Mouse (Mus musculus) intestine, postnatal 0 days (tissue): ENCODE results near the gene Pla2g5. TPM values are rescaled to one million over a fixed set of nuclear protein-coding genes. Genes with fewer than 3 reads are reported as not detected.

Source experiments
- ATAC-seq: fragments of 200-750 bp; cut with Nextera tagmentation; 2 replicates; pipeline ENCODE4 v1.8.0; 2017; ENCODE audit warnings: mild to moderate bottlenecking, moderate TSS enrichment, moderate library complexity
- H3K27ac ChIP-seq: fragments of 300-500 bp; sonication (generic); 2 replicates; pipeline ENCODE4 v1.5.1; 2014; ENCODE audit warnings: mild to moderate bottlenecking, low read depth, low read length, moderate library complexity
- H3K27me3 ChIP-seq: fragments of 300-500 bp; sonication (generic); replicated peaks from 2 replicates; pipeline ENCODE4 v1.6.1; 2014; ENCODE audit warnings: low read length, mixed read lengths; ENCODE audit not compliant: control insufficient read depth, insufficient read depth
- H3K36me3 ChIP-seq: fragments of 300-500 bp; sonication (generic); 2 replicates; pipeline ENCODE4 v1.6.1; 2014; ENCODE audit warnings: mild to moderate bottlenecking, moderate library complexity; ENCODE audit not compliant: control insufficient read depth, insufficient read depth
- H3K4me1 ChIP-seq: fragments of 300-500 bp; sonication (generic); replicated peaks from 2 replicates; pipeline ENCODE4 v1.6.1; 2014; ENCODE audit warnings: antibody characterized with exemption, low read length, mixed read lengths; ENCODE audit not compliant: control insufficient read depth, insufficient read depth
- H3K4me2 ChIP-seq: fragments of 300-500 bp; sonication (generic); replicated peaks from 2 replicates; pipeline ENCODE4 v1.6.1; 2014; ENCODE audit warnings: low read depth, mild to moderate bottlenecking, moderate library complexity
- H3K4me3 ChIP-seq: fragments of 300-500 bp; sonication (generic); 2 replicates; pipeline ENCODE4 v1.5.1; 2014; ENCODE audit warnings: low read depth, low read length
- H3K9ac ChIP-seq: fragments of 300-500 bp; sonication (generic); 2 replicates; pipeline ENCODE4 v1.6.1; 2014; ENCODE audit warnings: mild to moderate bottlenecking, low read depth, low read length
- H3K9me3 ChIP-seq: fragments of 300-500 bp; sonication (generic); 2 replicates; pipeline ENCODE4 v1.6.1; 2016; ENCODE audit warnings: mixed run types; ENCODE audit not compliant: control insufficient read depth
- CTCF ChIP-seq: sonication (generic); IDR thresholded peaks from 2 replicates; pipeline ENCODE4 v1.5.1; 2016; ENCODE audit warnings: low read depth, mild to moderate bottlenecking, control low read depth, antibody characterized with exemption, moderate library complexity
- WGBS: fragments of 180-500 bp; shearing (Covaris S2); extraction: QIAGEN DNeasy Blood & Tissue Kit; methylation state at CpG from one replicate; pipeline ENCODE4 v1.1.7; 2014; 5-methylcytosine and 5-hydroxymethylcytosine counted together
- polyA plus RNA-seq: library from polyadenylated mRNA; unstranded; fragments of >200 nt; fragmentation: Nextera tagmentation; extraction: Ambion mirVana; gene quantifications from 2 replicates; pipeline ENCODE4 v1.2.1, GENCODE M21; 2015

Gene Pla2g5
- polyA plus RNA-seq, 1 experiment from 2014 or later, result 0.22 TPM

DNA sequence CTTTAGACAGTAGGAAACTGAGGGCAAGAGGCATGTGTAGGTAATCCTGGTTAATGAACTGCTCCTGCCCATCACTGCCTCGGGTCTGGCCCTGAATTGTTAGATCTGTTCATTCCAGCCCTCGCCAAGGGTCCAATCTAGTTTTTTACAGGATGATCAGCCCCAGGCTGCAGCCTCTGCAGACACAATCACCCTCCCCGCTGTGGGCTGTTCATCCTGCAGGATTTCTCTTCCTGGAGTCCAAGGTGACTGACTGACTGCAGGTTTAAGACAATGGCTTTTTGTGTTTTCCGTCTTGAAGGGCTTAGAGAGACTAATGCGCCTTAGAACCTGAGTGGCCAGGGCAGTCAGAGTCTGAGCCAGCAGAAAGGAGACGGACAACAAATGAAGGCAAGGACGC is 25.9 kb upstream of the Pla2g5 start:
- H3K36me3 ChIP-seq, result peaks cover 16% of the 10 kb centered on the region
- no peaks in the 10 kb centered on the region for H3K9me3 ChIP-seq
- no peak overlapping the region for H3K27ac ChIP-seq
- ATAC-seq, result no peak
- no peaks in the 10 kb centered on the region for H3K4me1 ChIP-seq
- no peak overlapping the region for H3K4me3 ChIP-seq
- H3K4me2 ChIP-seq, result no peak overlapping the region
- no peak overlapping the region for H3K9ac ChIP-seq
- no peaks in the 10 kb centered on the region for H3K27me3 ChIP-seq
- WGBS, result 47% methylated on average over 7 of the region's 7 CpGs
- no peak for TF ChIP-seq CTCF

DNA sequence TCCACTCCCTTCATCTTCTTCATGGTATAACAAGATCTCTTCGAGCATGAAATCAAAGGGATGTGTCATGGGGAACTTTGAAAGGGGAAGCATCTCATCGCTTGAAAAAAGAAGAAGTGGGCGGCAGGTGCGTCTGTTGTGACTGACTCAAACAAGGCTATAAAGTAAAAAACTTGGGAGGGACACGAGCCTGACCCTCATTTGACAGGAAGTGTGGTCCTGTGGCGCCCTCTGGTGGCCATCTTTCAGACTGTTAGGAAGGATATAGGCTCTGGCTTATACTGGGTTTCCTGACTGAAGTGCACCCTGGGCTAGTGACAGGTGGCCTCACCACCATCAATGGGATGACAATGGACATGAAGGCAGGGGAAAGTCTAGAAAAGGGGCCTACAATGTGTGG is 21.0 kb upstream of the Pla2g5 start:
- no peak for ATAC-seq
- H3K9ac ChIP-seq, result no peak overlapping the region
- H3K36me3 ChIP-seq, result no peaks in the 10 kb centered on the region

DNA sequence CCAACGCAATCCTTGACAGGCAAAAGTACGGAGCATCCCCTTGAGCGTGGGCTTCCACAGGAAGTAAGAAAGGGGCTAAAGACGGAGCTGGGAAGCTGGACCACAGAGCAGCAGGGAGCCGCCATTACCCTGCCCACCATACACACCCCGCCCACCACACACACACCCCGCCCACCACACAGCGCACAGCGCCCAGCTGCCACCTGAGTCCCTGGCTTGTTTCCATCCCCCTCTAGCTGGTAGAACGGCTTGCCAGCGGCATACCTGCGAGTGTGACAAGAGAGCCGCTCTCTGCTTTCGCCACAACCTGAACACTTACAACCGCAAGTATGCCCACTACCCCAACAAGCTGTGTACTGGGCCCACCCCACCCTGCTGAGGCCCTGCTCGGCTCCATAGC is 18.9 kb upstream of the Pla2g5 start:
- H3K27me3 ChIP-seq, result no peaks in the 10 kb centered on the region
- H3K9me3 ChIP-seq, result no peaks in the 10 kb centered on the region
- no peak for ATAC-seq
- H3K27ac ChIP-seq, result no peak overlapping the region
- no peak overlapping the region for H3K4me2 ChIP-seq
- no peak overlapping the region for H3K9ac ChIP-seq
- WGBS, result 17% methylated on average over 13 of the region's 16 CpGs
- no peak overlapping the region for H3K4me3 ChIP-seq
- no peaks in the 10 kb centered on the region for H3K36me3 ChIP-seq
- H3K4me1 ChIP-seq, result no peaks in the 10 kb centered on the region
- TF ChIP-seq CTCF, result no peak

More for the DNA sequence above, 21.0 kb upstream of the Pla2g5 start:
- WGBS, result 14% methylated on average over 6 of the region's 6 CpGs
- TF ChIP-seq CTCF, result peak; percentile 94
- H3K4me3 ChIP-seq, result no peak overlapping the region
- no peaks in the 10 kb centered on the region for H3K27me3 ChIP-seq
- no peaks in the 10 kb centered on the region for H3K9me3 ChIP-seq
- H3K4me2 ChIP-seq, result no peak overlapping the region
- H3K4me1 ChIP-seq, result no peaks in the 10 kb centered on the region
- H3K27ac ChIP-seq, result no peak overlapping the region

DNA sequence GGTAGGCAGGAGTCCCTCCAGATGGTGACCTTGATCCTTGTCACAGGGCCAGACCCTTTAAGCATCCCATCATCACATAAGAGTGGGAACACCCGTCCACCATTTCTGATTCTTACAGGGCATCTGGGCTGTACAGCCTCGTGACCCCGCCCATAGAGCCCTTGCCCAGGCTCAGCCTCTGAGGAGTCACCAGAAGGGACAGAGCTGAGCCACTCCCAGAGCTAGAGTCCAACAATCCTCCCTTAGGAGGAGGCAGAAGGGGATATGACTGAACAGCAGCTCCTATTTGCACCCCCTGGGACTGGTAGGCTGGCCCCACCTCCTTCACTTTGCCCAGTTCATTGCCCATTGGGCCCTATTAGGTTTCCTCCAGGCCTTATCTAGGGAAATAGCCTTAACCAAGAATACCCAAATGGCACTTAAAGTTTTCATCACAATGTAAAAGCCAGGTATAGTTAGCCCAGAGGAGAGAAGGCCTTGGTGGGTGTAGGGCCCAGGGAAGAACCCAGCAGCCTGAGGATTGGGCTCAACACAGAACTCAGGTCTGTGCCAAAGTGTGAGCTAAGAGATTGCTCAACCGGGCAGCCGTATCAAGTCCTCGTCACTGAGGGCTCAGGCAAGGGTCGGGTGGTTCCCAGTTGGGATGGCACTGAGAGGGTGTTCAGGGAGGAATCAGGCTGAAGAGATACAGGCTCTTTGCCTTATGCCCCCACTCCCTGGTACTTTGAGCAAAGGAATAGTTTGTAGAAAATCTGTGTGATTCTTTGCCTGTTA is 17.7 kb upstream of the Pla2g5 start:
- ATAC-seq, result no peak

DNA sequence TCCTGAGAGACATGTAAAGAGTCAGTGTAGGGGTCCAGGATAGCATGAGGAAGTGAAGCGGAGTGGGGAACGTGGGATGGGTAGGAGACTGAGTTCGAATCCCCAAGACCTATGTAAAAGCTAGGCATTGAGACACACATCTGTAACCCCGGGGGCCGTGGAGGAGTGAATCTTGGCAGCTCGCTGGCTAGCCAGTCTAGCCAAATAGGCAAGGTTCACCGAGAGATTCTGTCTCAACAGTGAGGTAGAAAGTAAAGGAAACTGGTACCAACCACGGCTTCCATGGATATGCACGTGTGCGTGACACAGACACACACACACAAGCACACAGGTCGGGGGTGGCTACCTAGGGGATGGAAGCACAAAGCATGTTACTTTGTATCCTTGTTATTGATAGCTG is 16.5 kb upstream of the Pla2g5 start:
- no peak overlapping the region for H3K9ac ChIP-seq
- no peaks in the 10 kb centered on the region for H3K27me3 ChIP-seq
- no peak for ATAC-seq
- TF ChIP-seq CTCF, result no peak
- H3K36me3 ChIP-seq, result no peaks in the 10 kb centered on the region
- no peak overlapping the region for H3K4me2 ChIP-seq
- no peak overlapping the region for H3K27ac ChIP-seq
- WGBS, result 91% methylated on average over 11 of the region's 11 CpGs
- no peak overlapping the region for H3K4me3 ChIP-seq
- no peaks in the 10 kb centered on the region for H3K9me3 ChIP-seq
- no peaks in the 10 kb centered on the region for H3K4me1 ChIP-seq

More for the DNA sequence above, 17.7 kb upstream of the Pla2g5 start:
- no peak overlapping the region for H3K27ac ChIP-seq
- H3K9me3 ChIP-seq, result no peaks in the 10 kb centered on the region
- no peaks in the 10 kb centered on the region for H3K4me1 ChIP-seq
- no peak overlapping the region for H3K4me2 ChIP-seq
- no peaks in the 10 kb centered on the region for H3K36me3 ChIP-seq
- H3K27me3 ChIP-seq, result no peaks in the 10 kb centered on the region
- no peak overlapping the region for H3K4me3 ChIP-seq
- TF ChIP-seq CTCF, result no peak
- 62% methylated on average over 7 of the region's 7 CpGs for WGBS
- H3K9ac ChIP-seq, result no peak overlapping the region

DNA sequence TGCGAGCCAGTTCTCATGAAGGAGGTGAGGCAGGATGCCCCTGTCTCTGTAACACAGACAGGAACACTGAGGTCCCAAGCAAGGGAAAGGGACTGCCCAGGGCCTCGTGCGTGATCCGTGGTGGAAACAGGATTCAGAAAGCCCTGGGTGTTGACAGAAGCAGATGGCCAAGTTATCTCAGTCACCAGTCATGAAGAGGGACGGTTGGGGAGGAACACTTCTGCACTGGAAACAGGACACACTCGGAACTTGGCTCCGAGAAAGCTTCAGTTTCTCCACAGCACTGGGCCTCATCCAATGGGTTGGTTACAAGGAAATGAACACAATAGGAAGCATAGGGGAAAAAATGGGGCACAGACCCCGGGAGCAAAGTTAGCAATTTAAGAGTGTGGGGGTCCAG is 15.5 kb upstream of the Pla2g5 start:
- H3K4me1 ChIP-seq, result no peaks in the 10 kb centered on the region
- no peaks in the 10 kb centered on the region for H3K9me3 ChIP-seq
- no peaks in the 10 kb centered on the region for H3K27me3 ChIP-seq
- no peak overlapping the region for H3K4me2 ChIP-seq
- ATAC-seq, result no peak
- no peak overlapping the region for H3K4me3 ChIP-seq
- H3K27ac ChIP-seq, result no peak overlapping the region
- TF ChIP-seq CTCF, result no peak
- WGBS, result 58% methylated on average over 8 of the region's 8 CpGs
- no peaks in the 10 kb centered on the region for H3K36me3 ChIP-seq
- H3K9ac ChIP-seq, result no peak overlapping the region
